Mouse (Mus musculus) Patski (cell line): ENCODE measurements around the gene 1700020A23Rik. TPM values are rescaled to one million over a fixed set of nuclear protein-coding genes. Genes with fewer than 3 reads are reported as not detected.

Source experiments
- ATAC-seq: fragments of 100-300 bp; one replicate; pipeline ENCODE4 v1.8.0; 2021
- CTCF ChIA-PET: fragments of 350-600 bp; sonication (Branson Sonifier 250); formaldehyde crosslinking; loops from one replicate; lab custom pipeline; 2022; ENCODE audit warnings: inconsistent platforms; lab: Charles Lee
- POLR2A ChIA-PET: fragments of 350-600 bp; sonication (Branson Sonifier 250); formaldehyde crosslinking; loops from one replicate; lab custom pipeline; 2022; ENCODE audit warnings: antibody characterized with exemption, inconsistent platforms; lab: Charles Lee
- DNase-seq: peaks from one replicate; pipeline ENCODE4 v3.0.0-alpha.2; 2011; ENCODE audit warnings: low read depth, low spot score
- H3K27me3 ChIP-seq: fragments of 371-371 bp; one replicate; pipeline ENCODE4 v1.5.1; 2021
- CTCF ChIP-seq: fragments of 100-300 bp; IDR thresholded peaks from one replicate; pipeline ENCODE4 v1.5.1; 2021
- in situ Hi-C: fragments of 300-500 bp; cut with MboI; formaldehyde crosslinking; loops from 3 replicates; pipeline ENCODE4 v1.11.1; 2018; ENCODE audit warnings: low pct_unique_long_range_greater_than_20kb, mixed read lengths
- polyA plus RNA-seq: library from polyadenylated mRNA; unstranded; gene quantifications from one replicate; pipeline ENCODE4 v1.2.3, GENCODE M21; 2021

The 1700020A23Rik gene
- polyA plus RNA-seq, 1 experiment from 2014 or later, result not detected

DNA sequence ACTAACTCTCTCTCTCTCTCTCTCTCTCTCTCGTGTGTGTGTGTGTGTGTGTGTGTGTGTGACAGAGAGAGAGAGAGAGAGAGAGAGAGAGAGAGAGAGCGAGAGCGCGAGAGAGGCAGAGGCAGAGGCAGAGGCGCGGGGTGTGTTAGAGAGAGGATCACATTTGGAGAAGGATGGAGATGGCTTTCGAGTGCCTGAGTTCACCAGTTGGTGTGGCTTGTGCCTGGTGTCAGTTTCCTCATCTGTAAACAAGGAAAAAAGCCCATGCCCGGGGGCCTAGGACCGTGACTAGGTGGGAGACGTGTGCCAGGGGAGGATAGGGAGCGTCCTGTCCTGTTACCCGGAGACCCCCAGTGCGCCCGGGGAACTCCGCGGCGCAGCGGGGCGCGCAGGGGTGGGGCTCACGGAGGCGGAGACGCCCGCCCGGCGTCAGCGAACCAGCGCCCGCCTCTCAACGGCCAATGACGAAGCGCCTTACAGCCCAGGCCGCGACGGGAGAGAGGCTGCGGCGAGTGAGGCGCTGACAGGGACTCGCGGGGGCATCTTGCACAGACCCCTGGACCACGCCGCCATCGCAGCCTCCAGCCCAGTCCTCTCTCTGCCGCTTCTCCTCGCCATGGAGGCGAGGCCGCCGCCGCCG, 44.9 kb downstream of the 1700020A23Rik start, which contains the start of gene Ptpra:
Gene Ptpra, plus strand, starts transcription at position 485 of the 640 bp plus-strand sequence.
- POLR2A ChIA-PET, result no interaction called here
- no peak for TF ChIP-seq CTCF
- H3K27me3 ChIP-seq, result no peaks in the 10 kb centered on the region
- DNase-seq, result peak; percentile 34
- peak; percentile 93 for ATAC-seq
- in situ Hi-C loops, result loop anchor here (5.0 kb wide), 1 partner anchor 77 kb away; no protein-coding TSS in a partner anchor
- CTCF ChIA-PET, result no interaction called here

DNA sequence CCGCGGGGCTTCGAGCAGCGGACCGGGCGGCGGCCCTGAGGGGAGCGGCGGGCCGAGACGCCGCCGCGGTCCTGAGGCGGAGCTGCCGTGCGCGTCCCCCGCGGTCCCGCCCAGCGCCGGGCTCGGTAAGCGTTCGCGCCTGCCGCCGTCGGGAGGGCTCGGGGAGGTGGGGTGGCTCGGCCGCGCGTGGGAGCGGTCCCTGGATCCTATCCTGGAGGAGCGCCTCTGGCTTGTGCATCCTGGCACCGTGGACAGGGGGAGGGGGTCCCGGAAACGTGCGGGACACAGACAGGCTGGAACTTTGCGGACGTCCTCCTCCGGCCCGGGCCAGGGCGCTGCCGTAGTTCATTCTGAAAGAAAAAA, 45.4 kb downstream of the 1700020A23Rik start:
- ChIA-PET CTCF (no interaction called here), POLR2A (no interaction called here)
- ATAC-seq, result peak; percentile 85
- no peak for DNase-seq
- no peaks in the 10 kb centered on the region for H3K27me3 ChIP-seq
- in situ Hi-C loops, result no loop called here
- no peak for TF ChIP-seq CTCF

DNA sequence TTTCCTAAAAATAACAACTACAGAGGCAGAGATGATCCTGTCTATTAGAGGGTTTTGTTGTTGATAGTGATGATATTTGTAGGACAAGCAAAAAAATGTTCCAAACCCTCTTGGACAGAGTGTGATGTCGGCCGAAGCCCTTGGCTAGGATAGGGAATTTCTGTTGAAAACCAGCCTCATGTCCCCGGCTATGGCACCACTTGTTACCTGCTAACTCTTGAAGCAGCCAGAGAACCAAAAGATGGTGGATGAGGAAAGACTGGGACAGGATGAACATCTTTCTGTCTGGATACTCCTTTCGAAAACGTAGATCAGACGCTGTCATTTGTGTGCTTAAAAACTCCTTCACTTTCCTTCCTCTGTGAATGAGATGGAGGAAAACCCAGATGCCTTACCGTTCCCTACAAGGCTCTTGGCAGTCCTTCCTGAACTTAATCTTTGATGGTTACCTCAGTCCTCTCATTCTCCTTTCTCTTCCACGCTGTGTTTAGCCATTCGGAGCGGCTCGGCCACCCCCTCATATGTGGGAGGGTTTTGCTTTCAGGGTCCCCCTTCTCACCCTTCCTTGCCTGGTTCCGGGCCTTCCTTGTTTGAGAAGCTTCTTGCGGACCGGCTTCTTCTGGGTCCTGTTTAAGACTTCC, 46.1 kb downstream of the 1700020A23Rik start:
- H3K27me3 ChIP-seq, result no peaks in the 10 kb centered on the region
- no peak for DNase-seq
- ChIA-PET POLR2A (no interaction called here), CTCF (no interaction called here)
- in situ Hi-C loops, result no loop called here
- no peak for TF ChIP-seq CTCF
- ATAC-seq, result no peak

DNA sequence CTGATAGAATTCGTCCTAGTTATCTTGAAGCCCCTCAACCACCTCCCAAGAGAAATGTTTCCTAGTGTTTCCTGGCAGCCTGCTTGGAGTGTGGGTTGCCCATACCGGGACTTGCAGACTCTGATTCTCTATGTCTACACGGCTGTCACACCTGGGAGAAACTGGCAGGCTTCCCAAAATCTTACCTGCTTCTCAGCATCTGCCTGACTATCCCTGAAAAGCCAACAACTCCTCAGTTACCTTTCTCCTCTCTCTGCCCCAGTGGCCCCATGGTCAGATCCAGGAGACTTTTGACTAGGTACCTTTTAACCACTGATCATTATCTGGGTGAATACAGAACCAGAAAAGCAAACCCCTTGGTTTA, 46.6 kb downstream of the 1700020A23Rik start:
- no peak for DNase-seq
- no peaks in the 10 kb centered on the region for H3K27me3 ChIP-seq
- in situ Hi-C loops, result no loop called here
- ATAC-seq, result no peak
- POLR2A ChIA-PET, result no interaction called here
- no peak for TF ChIP-seq CTCF
- CTCF ChIA-PET, result no interaction called here

DNA sequence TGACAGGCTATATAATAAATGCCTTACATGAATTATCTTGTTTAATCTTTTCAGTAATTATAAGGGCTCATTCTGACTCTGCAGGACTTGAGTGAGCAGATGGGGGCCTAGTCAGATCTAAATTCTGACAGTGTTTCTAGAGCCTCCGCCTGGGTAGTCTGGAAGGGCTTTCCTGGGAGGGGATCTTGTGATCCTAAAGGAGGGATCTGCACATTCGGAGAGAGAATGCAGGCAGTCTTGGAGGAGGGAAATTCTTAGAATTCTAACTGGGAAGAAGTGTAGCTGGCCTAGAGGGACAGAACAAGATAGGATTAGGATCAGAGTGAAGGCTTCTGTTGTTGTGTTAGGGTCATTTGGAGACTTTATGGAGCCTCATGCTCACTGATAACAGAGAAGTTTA, 47.2 kb downstream of the 1700020A23Rik start:
- H3K27me3 ChIP-seq, result no peaks in the 10 kb centered on the region
- TF ChIP-seq CTCF, result no peak
- in situ Hi-C loops, result no loop called here
- CTCF ChIA-PET, result no interaction called here
- no peak for DNase-seq
- ATAC-seq, result no peak
- POLR2A ChIA-PET, result no interaction called here

DNA sequence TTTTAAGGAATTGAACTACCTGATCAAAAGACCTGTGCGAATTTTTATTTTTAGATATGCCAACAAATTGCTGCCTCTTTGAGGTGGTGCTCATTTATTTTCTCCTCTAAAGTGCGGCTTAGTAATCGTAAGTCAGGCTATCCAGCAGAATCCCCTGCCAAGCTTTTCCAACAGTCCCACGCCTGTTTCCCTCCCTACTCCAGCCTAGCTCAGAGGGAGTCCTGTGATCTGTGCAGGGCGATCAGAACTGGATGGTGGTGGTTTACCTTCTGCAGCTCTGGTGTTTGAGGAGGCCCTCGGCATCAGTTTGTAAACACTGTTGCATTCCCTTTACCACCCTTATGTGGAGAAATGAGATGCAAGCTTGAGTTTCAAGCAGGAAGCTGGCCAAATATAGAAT, 48.4 kb downstream of the 1700020A23Rik start:
- no peaks in the 10 kb centered on the region for H3K27me3 ChIP-seq
- ChIA-PET POLR2A (no interaction called here), CTCF (interaction anchor here (1.2 kb wide), 1 partner anchor 73 kb away, joined by 3 read pairs; no protein-coding TSS in a partner anchor)
- no peak for TF ChIP-seq CTCF
- in situ Hi-C loops, result no loop called here
- ATAC-seq (no peak), DNase-seq (no peak)

DNA sequence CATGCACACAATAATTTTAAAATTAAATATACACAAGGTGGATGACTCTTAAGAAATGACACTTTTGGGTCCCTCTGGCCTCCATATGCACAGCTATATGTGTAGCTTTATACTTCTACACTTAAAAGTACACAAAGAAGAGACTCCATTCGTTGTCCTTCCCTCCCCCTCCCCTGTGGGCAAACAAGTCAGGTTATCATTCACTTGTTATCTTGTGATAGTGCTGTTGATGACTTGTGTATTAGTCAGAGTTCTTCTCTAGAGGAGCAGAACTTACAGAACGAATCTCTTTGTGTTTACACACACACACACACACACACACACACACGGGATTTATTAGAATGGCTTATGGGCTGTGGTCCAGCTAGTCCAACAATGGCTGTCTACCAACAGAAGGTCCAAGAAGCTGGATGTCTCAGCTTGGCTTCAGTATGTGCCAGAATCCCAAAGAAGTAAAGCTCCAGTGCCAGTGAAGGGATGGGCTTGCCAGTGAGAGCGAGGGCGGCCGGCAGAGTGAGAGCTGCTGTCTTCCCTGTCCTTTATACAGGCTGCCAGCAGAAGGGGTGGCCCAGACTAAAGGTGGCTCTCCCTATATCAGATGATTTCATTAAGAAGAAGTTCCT, 49.8 kb downstream of the 1700020A23Rik start:
- in situ Hi-C loops, result no loop called here
- TF ChIP-seq CTCF, result no peak
- CTCF ChIA-PET, result interaction anchor here (1.4 kb wide), 1 partner anchor 14 kb away, joined by 3 read pairs; no protein-coding TSS in a partner anchor
- ATAC-seq (no peak), DNase-seq (no peak)
- H3K27me3 ChIP-seq, result no peaks in the 10 kb centered on the region
- POLR2A ChIA-PET, result no interaction called here

Other genes starting within 250 kb of the 1700020A23Rik start
- gene Snrpb, start 225.9 kb upstream of the 1700020A23Rik start, polyA plus RNA-seq, result 283 TPM
- not detected for gene Tmc2, start 210.1 kb upstream of the 1700020A23Rik start, polyA plus RNA-seq
- gene Nop56, start 130.8 kb upstream of the 1700020A23Rik start, polyA plus RNA-seq, result 139 TPM
- gene Idh3b, start 120.7 kb upstream of the 1700020A23Rik start, polyA plus RNA-seq, result 267 TPM
- 18.9 TPM for gene Ebf4, start 110.1 kb upstream of the 1700020A23Rik start, polyA plus RNA-seq
- gene Cpxm1, start 7.7 kb upstream of the 1700020A23Rik start, polyA plus RNA-seq, result 0.82 TPM
- 0.06 TPM for gene Gm28372, start within 50 bp of the 1700020A23Rik start, polyA plus RNA-seq
- not detected for gene Tmem239, start 1.2 kb downstream of the 1700020A23Rik start, polyA plus RNA-seq
- gene Vps16, start 19.1 kb downstream of the 1700020A23Rik start, polyA plus RNA-seq, result 67.1 TPM
- 29.9 TPM for gene Pced1a, start 19.4 kb downstream of the 1700020A23Rik start, polyA plus RNA-seq
- 90.4 TPM for gene Ptpra, start 45.0 kb downstream of the 1700020A23Rik start, polyA plus RNA-seq
- 73.1 TPM for gene Mrps26, start 158.5 kb downstream of the 1700020A23Rik start, polyA plus RNA-seq
- not detected for gene Oxt, start 170.9 kb downstream of the 1700020A23Rik start, polyA plus RNA-seq
- gene Avp, start 177.3 kb downstream of the 1700020A23Rik start, polyA plus RNA-seq, result not detected
- 8.1 TPM for gene Fastkd5, start 224.8 kb downstream of the 1700020A23Rik start, polyA plus RNA-seq
- 8.9 TPM for gene Ubox5, start 224.8 kb downstream of the 1700020A23Rik start, polyA plus RNA-seq
- gene Lzts3, start 237.5 kb downstream of the 1700020A23Rik start, polyA plus RNA-seq, result 14.6 TPM